Mouse (Mus musculus) spleen, postnatal 14 days (tissue): ENCODE measurements around the gene Dlgap5.

Source experiments
- DNase-seq, 2 experiments: peaks; one replicate each; pipeline ENCODE4 v3.0.0; 2021 to 2022; ENCODE audit warnings: low spot score in 2 of 2

The Dlgap5 gene

GRCm38 (mm10) chr14:47395462-47396026 lies 22.7 kb downstream of the Dlgap5 start:
- DNase-seq: peak in 1 of 2 experiments; percentile 28

GRCm38 (mm10) chr14:47395007-47395406 lies 23.2 kb downstream of the Dlgap5 start:
- no peak for DNase-seq

- no peak for DNase-seq
These were observed 24.7 kb downstream of the Dlgap5 start for GRCm38 (mm10) chr14:47393354-47394094.

GRCm38 (mm10) chr14:47386125-47386524 lies 32.1 kb downstream of the Dlgap5 start:
- DNase-seq: no peak

GRCm38 (mm10) chr14:47384653-47385052 lies 33.6 kb downstream of the Dlgap5 start:
- no peak for DNase-seq

GRCm38 (mm10) chr14:47383911-47384310 lies 34.3 kb downstream of the Dlgap5 start:
- no peak for DNase-seq

GRCm38 (mm10) chr14:47378336-47378735 lies 39.9 kb downstream of the Dlgap5 start:
- no peak for DNase-seq

GRCm38 (mm10) chr14:47376526-47376925 lies 41.7 kb downstream of the Dlgap5 start:
- DNase-seq: no peak

- DNase-seq: peak in 1 of 2 experiments; percentile 22
These were observed 44.2 kb downstream of the Dlgap5 start for GRCm38 (mm10) chr14:47373728-47374678.

- no peak for DNase-seq
These were observed 46.5 kb downstream of the Dlgap5 start for GRCm38 (mm10) chr14:47371689-47372088.

- no peak for DNase-seq
These were observed 47.4 kb downstream of the Dlgap5 start for GRCm38 (mm10) chr14:47370790-47371189.

- DNase-seq: no peak
These were observed 48.5 kb downstream of the Dlgap5 start for GRCm38 (mm10) chr14:47369741-47370140.

GRCm38 (mm10) chr14:47367461-47367860 lies 50.7 kb downstream of the Dlgap5 start, which contains the start of gene Lgals3:
Gene Lgals3 (plus strand): TSS chr14:47367751.
- DNase-seq: no peak

- DNase-seq: no peak
These were observed 51.3 kb downstream of the Dlgap5 start for GRCm38 (mm10) chr14:47366881-47367321.

GRCm38 (mm10) chr14:47364742-47365449 lies 53.3 kb downstream of the Dlgap5 start:
- DNase-seq: no peak

- no peak for DNase-seq
These were observed 56.3 kb downstream of the Dlgap5 start for GRCm38 (mm10) chr14:47361899-47362298.

GRCm38 (mm10) chr14:47361418-47361817 lies 56.8 kb downstream of the Dlgap5 start:
- no peak for DNase-seq

- no peak for DNase-seq
These were observed 58.6 kb downstream of the Dlgap5 start for GRCm38 (mm10) chr14:47359610-47360009.

GRCm38 (mm10) chr14:47356622-47357021 lies 61.6 kb downstream of the Dlgap5 start:
- no peak for DNase-seq

GRCm38 (mm10) chr14:47354948-47355347 lies 63.3 kb downstream of the Dlgap5 start:
- no peak for DNase-seq

- peak in 1 of 2 experiments; percentile 15 for DNase-seq
These were observed 64.1 kb downstream of the Dlgap5 start for GRCm38 (mm10) chr14:47354111-47354577.
